Mouse (Mus musculus): ENCODE data around the gene Gjb3.

The Gjb3 gene

DNA sequence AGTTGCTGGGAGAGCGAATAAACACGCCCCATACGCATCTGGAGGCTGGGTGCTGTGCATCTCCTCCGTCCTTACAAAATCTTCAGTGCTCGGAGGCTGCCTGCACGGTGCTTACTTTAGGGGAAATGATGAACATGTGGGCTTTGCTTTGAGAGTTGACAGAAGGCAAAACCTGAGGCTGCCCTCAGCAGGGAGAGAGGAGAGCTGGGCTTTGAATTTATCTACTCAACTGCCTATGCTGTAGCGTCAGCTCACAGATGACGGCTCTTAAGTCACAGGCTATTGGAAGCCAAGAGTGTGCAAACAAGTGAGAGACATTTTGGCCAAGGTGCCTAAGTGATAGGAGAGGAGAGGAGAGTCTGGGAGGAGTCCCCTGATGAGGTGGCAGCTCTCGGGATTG is 51.4 kb downstream of the Gjb3 start:
- DNase-seq (ENCODE audit: low read depth, low spot score): no peak

DNA sequence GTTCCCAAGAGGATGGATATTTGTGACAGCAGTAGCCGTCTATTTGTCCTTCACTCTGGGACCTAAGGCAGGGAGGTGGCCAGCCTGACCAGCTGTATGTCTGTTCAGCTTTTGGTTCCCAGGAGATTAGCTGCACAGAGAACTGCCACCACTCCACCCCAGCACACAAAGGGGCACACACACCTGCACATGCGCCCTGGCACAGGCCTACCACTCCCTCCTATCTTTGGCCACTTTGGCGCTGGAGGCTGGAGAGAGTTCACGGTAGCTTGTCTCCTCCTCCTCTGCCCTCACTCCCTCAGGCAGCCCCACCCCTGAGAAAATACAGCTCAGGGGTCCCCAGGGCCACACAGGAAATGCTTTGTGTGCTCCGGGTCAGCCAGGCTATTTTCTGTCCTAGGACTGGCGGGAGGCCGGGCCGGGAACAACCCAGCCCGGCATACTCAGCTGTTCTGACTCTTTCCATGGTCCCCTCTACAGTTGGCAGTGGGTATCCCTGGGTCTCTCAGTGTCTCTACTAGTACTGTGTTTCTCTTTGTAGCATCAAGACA is 52.1 kb downstream of the Gjb3 start:
- no peak for DNase-seq (ENCODE audit: low read depth, low spot score)
